Mouse (Mus musculus): Measurements from ENCODE around the gene Fjx1. TPM values are rescaled to one million over a fixed set of nuclear protein-coding genes. Genes with fewer than 3 reads are reported as not detected.

Gene Fjx1
- polyA plus RNA-seq, 1 experiment from 2014 or later = 1.9 TPM

GRCm38 (mm10) chr2:102416149-102416743 is 36.1 kb downstream of the Fjx1 start:
- ATAC-seq (replicated peaks; ENCODE audit: insufficient number of reproducible peaks, insufficient read depth, low FRiP score, low read depth) = no peak
- Histone ChIP-seq H3K4me1 (replicated peaks) (no peaks in the 10 kb centered on the region), H3K27ac (no peak overlapping the region), H3K36me3 (no peaks in the 10 kb centered on the region), H3K9me3 (replicated peaks) (no peaks in the 10 kb centered on the region), H3K9ac (no peak overlapping the region), H3K4me3 (no peak overlapping the region), H3K27me3 (no peaks in the 10 kb centered on the region), H3K4me2 (no peak overlapping the region)
- 73% methylated on average over 14 of the region's 14 CpGs for WGBS

DNA sequence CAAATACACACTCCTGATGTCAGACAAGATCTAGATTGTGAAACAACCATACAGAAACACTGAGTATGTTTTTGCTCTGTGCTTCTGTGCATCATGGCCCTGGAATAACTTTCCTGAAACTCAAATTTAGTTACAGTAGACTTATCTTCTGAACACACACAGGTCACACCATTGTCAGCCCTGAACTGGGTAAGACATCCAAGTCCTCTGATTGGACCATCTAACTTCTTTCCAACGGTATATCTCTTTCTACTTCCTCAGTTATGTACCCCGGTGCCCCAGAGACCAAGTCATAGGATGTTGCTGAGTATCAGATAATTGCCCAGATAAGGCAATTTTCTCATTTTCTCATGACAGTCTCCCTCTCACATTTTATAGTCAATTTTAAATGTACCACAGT is 39.6 kb downstream of the Fjx1 start:
- 61% methylated on average over 2 of the region's 2 CpGs for WGBS
- H3K9me3 ChIP-seq (replicated peaks) = no peaks in the 10 kb centered on the region
- H3K4me2 ChIP-seq = no peak overlapping the region
- no peak overlapping the region for H3K27ac ChIP-seq
- no peak overlapping the region for H3K9ac ChIP-seq
- H3K36me3 ChIP-seq = no peaks in the 10 kb centered on the region
- no peak overlapping the region for H3K4me3 ChIP-seq
- ATAC-seq (replicated peaks; ENCODE audit: insufficient number of reproducible peaks, insufficient read depth, low FRiP score, low read depth) = no peak
- H3K4me1 ChIP-seq (replicated peaks) = peaks cover 9% of the 10 kb centered on the region
- no peaks in the 10 kb centered on the region for H3K27me3 ChIP-seq

- Histone ChIP-seq H3K4me2 (no peak overlapping the region), H3K27ac (no peak overlapping the region), H3K27me3 (no peaks in the 10 kb centered on the region), H3K36me3 (no peaks in the 10 kb centered on the region), H3K9me3 (replicated peaks) (no peaks in the 10 kb centered on the region), H3K4me3 (no peak overlapping the region), H3K9ac (no peak overlapping the region), H3K4me1 (replicated peaks) (peaks cover 19% of the 10 kb centered on the region)
- 24% methylated on average over 4 of the region's 4 CpGs for WGBS
- no peak for ATAC-seq (replicated peaks; ENCODE audit: insufficient number of reproducible peaks, insufficient read depth, low FRiP score, low read depth)
Measured at GRCm38 (mm10) chr2:102410615-102411014, 41.7 kb downstream of the Fjx1 start.

DNA sequence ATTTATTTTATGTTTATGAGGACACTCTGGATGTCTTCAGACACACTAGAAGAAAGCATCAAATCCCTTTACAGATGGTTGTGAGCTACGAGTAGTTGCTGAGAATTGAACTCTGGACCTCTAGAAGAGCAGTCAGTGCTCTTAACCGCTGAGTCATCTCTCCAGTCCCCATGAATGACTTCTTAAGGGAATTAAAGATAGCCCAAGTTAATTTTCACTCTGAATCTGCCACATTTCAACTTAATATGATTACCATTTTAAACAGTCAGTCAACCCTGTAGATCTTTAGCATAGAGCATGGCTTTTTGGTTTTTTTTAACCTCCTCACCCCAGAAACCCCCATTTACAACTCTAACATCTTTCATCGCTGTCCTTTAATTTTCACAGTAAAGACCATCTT is 42.6 kb downstream of the Fjx1 start:
- Histone ChIP-seq H3K36me3 (no peaks in the 10 kb centered on the region), H3K4me2 (no peak overlapping the region), H3K9ac (no peak overlapping the region), H3K4me3 (no peak overlapping the region), H3K27ac (no peak overlapping the region), H3K27me3 (no peaks in the 10 kb centered on the region), H3K4me1 (replicated peaks) (peaks cover 19% of the 10 kb centered on the region), H3K9me3 (replicated peaks) (no peaks in the 10 kb centered on the region)
- no peak for ATAC-seq (replicated peaks; ENCODE audit: insufficient number of reproducible peaks, insufficient read depth, low FRiP score, low read depth)
- WGBS = 91% methylated on average over 3 of the region's 3 CpGs

DNA sequence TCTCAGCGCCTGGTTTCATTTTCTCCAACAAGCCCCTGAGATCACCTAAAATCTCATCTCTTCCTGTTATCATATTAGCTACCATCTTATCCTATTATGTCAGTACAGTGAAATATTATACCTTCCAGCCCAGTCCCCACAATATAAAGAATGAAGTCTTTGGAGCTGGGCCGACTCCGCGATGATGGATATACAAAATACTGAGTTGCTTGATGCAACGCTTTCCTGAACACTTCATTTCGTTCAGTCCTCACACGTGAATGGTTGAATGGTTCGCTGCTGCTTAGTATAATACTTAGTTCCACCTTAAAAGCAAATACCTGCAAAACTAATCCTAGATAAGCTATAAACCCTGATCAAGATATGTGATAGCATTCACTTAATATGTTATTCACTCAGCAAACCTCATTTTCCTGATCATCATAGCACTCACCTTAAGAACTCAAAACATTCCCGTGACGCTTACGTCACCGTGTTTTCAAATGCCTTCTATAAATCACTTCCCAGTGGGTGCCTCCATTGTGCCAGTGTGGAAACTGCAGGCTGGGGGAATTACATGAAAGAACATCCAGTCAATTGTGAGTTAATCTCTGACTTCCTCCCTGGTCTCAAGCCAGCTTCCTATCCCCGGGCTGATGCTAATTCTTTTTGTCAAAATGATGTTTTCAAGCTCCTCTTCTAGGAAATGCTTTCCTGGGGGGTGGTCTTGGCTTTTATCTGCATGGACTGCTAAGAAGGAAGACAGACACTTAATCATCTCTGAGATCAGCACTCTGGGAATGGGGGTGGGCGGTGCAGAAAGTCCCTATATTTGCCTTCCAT is 44.7 kb downstream of the Fjx1 start, which contains the start of gene Trim44:
TSS of gene Trim44 (minus strand) at position 466 of the 822 bp plus-strand sequence.
- Histone ChIP-seq H3K9ac (no peak within 1 kb of the TSS), H3K27me3 (no peaks in the 10 kb centered on the region), H3K36me3 (no peaks in the 10 kb centered on the region), H3K9me3 (replicated peaks) (no peaks in the 10 kb centered on the region), H3K4me2 (peak within 1 kb of the TSS; percentile 37), H3K4me1 (replicated peaks) (peaks cover 19% of the 10 kb centered on the region), H3K27ac (no peak within 1 kb of the TSS), H3K4me3 (no peak within 1 kb of the TSS)
- ATAC-seq (replicated peaks; ENCODE audit: insufficient number of reproducible peaks, insufficient read depth, low FRiP score, low read depth) = no peak
- WGBS = 44% methylated on average over 14 of the region's 14 CpGs

DNA sequence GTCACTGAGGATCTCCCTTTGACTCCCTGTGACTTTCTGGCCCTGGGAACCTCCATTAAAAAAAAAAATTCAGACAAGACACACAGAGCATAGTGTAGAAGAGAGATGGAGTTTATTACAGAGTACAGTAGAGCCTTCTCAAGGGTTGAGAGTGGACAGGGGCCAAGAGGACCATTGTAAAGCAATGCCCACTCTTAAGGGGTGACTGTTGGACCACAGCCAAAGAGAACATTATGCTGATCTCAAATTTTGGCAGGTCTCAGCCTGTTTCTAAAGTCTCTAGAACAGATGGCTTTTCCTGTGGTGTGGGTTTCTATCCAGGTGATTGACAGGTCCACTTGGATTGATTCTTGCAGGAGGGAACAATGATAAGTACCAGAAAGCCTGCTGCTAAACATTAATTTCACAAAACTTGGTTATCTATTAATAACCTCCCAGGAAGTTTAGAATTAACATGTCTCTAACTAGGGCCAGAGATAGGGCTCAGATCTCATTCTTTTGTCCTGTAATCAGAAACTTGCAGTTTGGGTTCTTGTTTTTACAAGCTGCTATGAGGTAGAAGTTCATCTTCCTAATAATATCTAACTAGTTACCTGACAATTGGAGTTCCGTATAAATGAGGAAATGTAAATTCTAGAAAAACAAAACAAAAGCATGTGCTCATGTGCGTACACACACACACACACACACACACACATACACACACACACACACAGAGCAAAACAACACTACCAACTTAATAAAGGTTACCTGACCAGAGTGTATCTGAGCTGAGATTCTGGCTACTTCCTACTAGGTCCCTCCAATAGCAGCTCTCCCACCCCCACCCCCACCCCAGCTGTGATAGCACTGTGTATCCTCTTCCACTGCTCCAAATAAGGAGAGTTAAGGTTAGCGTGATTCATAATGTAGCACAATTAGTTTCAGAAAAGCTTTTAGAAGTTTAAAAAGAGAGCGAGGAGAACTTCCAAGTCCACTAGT is 45.7 kb downstream of the Fjx1 start:
- Histone ChIP-seq H3K4me1 (replicated peaks) (peaks cover 19% of the 10 kb centered on the region), H3K4me2 (peak overlapping the region; percentile 37), H3K27me3 (no peaks in the 10 kb centered on the region), H3K9me3 (replicated peaks) (no peaks in the 10 kb centered on the region), H3K9ac (no peak overlapping the region), H3K4me3 (no peak overlapping the region), H3K27ac (no peak overlapping the region), H3K36me3 (no peaks in the 10 kb centered on the region)
- no peak for ATAC-seq (replicated peaks; ENCODE audit: insufficient number of reproducible peaks, insufficient read depth, low FRiP score, low read depth)
- WGBS = 60% methylated on average over 4 of the region's 4 CpGs

GRCm38 (mm10) chr2:102403982-102404381 is 48.3 kb downstream of the Fjx1 start:
- H3K4me3 ChIP-seq = no peak overlapping the region
- no peak overlapping the region for H3K9ac ChIP-seq
- ATAC-seq (replicated peaks; ENCODE audit: insufficient number of reproducible peaks, insufficient read depth, low FRiP score, low read depth) = no peak
- 84% methylated on average over 5 of the region's 5 CpGs for WGBS
- H3K4me1 ChIP-seq (replicated peaks) = peaks cover 28% of the 10 kb centered on the region
- no peak overlapping the region for H3K4me2 ChIP-seq
- no peaks in the 10 kb centered on the region for H3K27me3 ChIP-seq
- H3K9me3 ChIP-seq (replicated peaks) = no peaks in the 10 kb centered on the region
- H3K36me3 ChIP-seq = no peaks in the 10 kb centered on the region
- no peak overlapping the region for H3K27ac ChIP-seq

DNA sequence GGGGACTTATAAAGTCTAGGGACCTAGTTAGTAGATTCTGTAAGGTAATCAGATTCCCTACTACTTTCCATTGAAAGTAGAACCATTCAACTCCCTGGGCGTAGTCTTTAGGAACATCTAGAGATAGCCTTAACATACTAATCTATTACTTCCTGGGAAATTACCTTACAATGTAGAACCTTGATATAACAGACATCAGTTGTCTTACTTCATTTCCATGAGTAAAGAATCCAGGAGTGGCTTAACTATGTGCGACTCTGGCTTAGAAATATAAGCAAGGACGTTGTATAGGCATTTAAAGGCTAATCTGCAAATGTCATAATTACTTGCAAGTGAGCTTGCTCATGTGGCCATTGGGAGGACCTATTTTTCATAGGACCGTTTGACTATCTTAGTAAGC is 49.0 kb downstream of the Fjx1 start:
- WGBS = 77% methylated on average over 4 of the region's 4 CpGs
- Histone ChIP-seq H3K27me3 (no peaks in the 10 kb centered on the region), H3K9ac (no peak overlapping the region), H3K4me3 (no peak overlapping the region), H3K36me3 (no peaks in the 10 kb centered on the region), H3K9me3 (replicated peaks) (no peaks in the 10 kb centered on the region), H3K4me2 (no peak overlapping the region), H3K27ac (no peak overlapping the region), H3K4me1 (replicated peaks) (peaks cover 29% of the 10 kb centered on the region)
- no peak for ATAC-seq (replicated peaks; ENCODE audit: insufficient number of reproducible peaks, insufficient read depth, low FRiP score, low read depth)

- Histone ChIP-seq H3K4me3 (peak overlapping the region; percentile 84), H3K4me2 (peak overlapping the region; percentile 95), H3K27me3 (no peaks in the 10 kb centered on the region), H3K36me3 (no peaks in the 10 kb centered on the region), H3K4me1 (replicated peaks) (peaks cover 22% of the 10 kb centered on the region), H3K9ac (peak overlapping the region; percentile 90), H3K27ac (peak overlapping the region; percentile 94), H3K9me3 (replicated peaks) (no peaks in the 10 kb centered on the region)
- no peak for ATAC-seq (replicated peaks; ENCODE audit: insufficient number of reproducible peaks, insufficient read depth, low FRiP score, low read depth)
- 20% methylated on average over 6 of the region's 6 CpGs for WGBS
Measured at GRCm38 (mm10) chr2:102401352-102401692, 51.0 kb downstream of the Fjx1 start.

DNA sequence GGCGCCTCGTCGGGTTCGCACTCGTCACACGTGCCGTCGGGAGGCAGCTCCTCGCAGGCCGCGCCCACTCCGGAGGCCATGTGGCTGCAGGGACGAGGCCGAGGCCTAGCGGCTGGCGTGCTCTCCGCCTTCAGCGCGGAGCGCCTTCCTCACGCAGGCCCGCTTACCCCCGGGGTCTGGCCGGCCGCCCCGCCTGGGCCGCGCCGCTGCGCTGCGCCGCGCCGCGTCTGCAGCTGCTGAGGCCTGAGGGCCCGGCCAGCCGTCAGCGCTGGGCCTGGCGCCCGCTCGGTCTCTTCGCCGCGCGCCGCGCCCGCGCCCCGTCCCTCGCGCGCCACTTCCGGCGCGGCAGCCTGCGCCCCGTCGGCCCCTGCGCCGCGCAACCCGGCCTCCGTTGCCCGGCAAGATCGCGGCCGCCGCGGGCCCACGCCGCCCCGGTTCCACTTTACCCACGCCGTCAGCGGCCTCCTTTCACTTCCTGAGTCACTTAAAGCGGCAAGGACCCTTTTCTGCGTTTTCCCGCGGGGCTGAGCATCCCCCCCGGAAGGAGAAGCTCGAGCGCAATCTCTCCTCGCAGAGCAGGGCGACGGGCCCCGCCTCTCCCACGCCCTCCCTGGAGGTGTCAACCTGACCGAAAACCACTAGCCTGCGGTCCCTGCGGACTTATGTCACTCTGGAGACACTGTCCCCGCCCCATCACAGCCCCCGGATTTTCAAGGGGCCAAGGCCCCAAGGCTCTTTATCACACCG is 51.5 kb downstream of the Fjx1 start:
- WGBS = under 1% methylated on average over 77 of the region's 94 CpGs
- peak overlapping the region; percentile 95 for H3K4me2 ChIP-seq
- peak; percentile 92 for ATAC-seq (replicated peaks; ENCODE audit: insufficient number of reproducible peaks, insufficient read depth, low FRiP score, low read depth)

More for the DNA sequence above, 51.5 kb downstream of the Fjx1 start:
- Histone ChIP-seq H3K27ac (peak overlapping the region; percentile 94), H3K36me3 (no peaks in the 10 kb centered on the region), H3K9me3 (replicated peaks) (no peaks in the 10 kb centered on the region), H3K9ac (peak overlapping the region; percentile 90), H3K4me1 (replicated peaks) (peaks cover 20% of the 10 kb centered on the region), H3K4me3 (peak overlapping the region; percentile 84), H3K27me3 (no peaks in the 10 kb centered on the region)
